Mouse (Mus musculus): ENCODE data around the gene Eif4a2. TPM values are rescaled to one million over a fixed set of nuclear protein-coding genes. Genes with fewer than 3 reads are reported as not detected.
"Not testable (repeated sequence)": the region's sequence is repeated elsewhere in the genome, so short reads cannot be mapped to it uniquely, and the experiment has no call there.

Eif4a2 gene
- 100 to 1,000 TPM; 558 to 662 TPM for polyA plus RNA-seq (2017; shearing (Covaris generic))

GRCm38 (mm10) chr16:23107231-23107942 is at the start of gene Eif4a2:
Gene Eif4a2, plus strand, starts transcription at chr16:23107444.
- peak; percentile 71 for ATAC-seq

- not testable (repeated sequence) for ATAC-seq
Measured at GRCm38 (mm10) chr16:23057668-23058447, 49.4 kb upstream of the Eif4a2 start, which contains the start of gene Kng1. Gene Kng1, plus strand, starts transcription at chr16:23057865.

GRCm38 (mm10) chr16:23059630-23060029 is 47.6 kb upstream of the Eif4a2 start:
- ATAC-seq: not testable (repeated sequence)

GRCm38 (mm10) chr16:23060781-23061325 is 46.4 kb upstream of the Eif4a2 start:
- not testable (repeated sequence) for ATAC-seq

GRCm38 (mm10) chr16:23077516-23077915 is 29.7 kb upstream of the Eif4a2 start:
- ATAC-seq: not testable (repeated sequence)

GRCm38 (mm10) chr16:23087159-23087558 is 20.1 kb upstream of the Eif4a2 start:
- not testable (repeated sequence) for ATAC-seq

- peak; percentile 73 for ATAC-seq
Measured at GRCm38 (mm10) chr16:23087712-23088111, 19.5 kb upstream of the Eif4a2 start.

GRCm38 (mm10) chr16:23088491-23088890 is 18.8 kb upstream of the Eif4a2 start:
- ATAC-seq: not testable (repeated sequence)

- not testable (repeated sequence) for ATAC-seq
Measured at GRCm38 (mm10) chr16:23091345-23091744, 15.9 kb upstream of the Eif4a2 start.

GRCm38 (mm10) chr16:23093321-23093953 is 13.8 kb upstream of the Eif4a2 start:
- no peak for ATAC-seq

- no peak for ATAC-seq
Measured at GRCm38 (mm10) chr16:23094136-23094535, 13.1 kb upstream of the Eif4a2 start.

GRCm38 (mm10) chr16:23095581-23095980 is 11.7 kb upstream of the Eif4a2 start:
- not testable (repeated sequence) for ATAC-seq

- ATAC-seq: not testable (repeated sequence)
Measured at GRCm38 (mm10) chr16:23096886-23097285, 10.4 kb upstream of the Eif4a2 start.

GRCm38 (mm10) chr16:23097290-23098104 is 9.7 kb upstream of the Eif4a2 start:
- not testable (repeated sequence) for ATAC-seq

- ATAC-seq: not testable (repeated sequence)
Measured at GRCm38 (mm10) chr16:23098105-23098452, 9.2 kb upstream of the Eif4a2 start.

GRCm38 (mm10) chr16:23099632-23100031 is 7.6 kb upstream of the Eif4a2 start:
- ATAC-seq: no peak

GRCm38 (mm10) chr16:23100099-23100575 is 7.1 kb upstream of the Eif4a2 start:
- no peak for ATAC-seq

- ATAC-seq: no peak
Measured at GRCm38 (mm10) chr16:23100613-23101012, 6.6 kb upstream of the Eif4a2 start.

GRCm38 (mm10) chr16:23102340-23103037 is 4.8 kb upstream of the Eif4a2 start:
- peak; percentile 37 for ATAC-seq

- ATAC-seq: no peak
Measured at GRCm38 (mm10) chr16:23103038-23103745, 4.1 kb upstream of the Eif4a2 start.
